Mouse (Mus musculus) embryonic facial prominence, embryonic 14.5 days (tissue): Measurements from ENCODE around the gene Dnph1. TPM values are rescaled to one million over a fixed set of nuclear protein-coding genes. Genes with fewer than 3 reads are reported as not detected.

Source experiments
- polyA plus RNA-seq: library from polyadenylated mRNA; unstranded; fragments of >200 nt; fragmentation: Nextera tagmentation; extraction: Ambion mirVana; gene quantifications from 2 replicates; pipeline ENCODE4 v1.2.1, GENCODE M21; 2014

Dnph1 gene
- polyA plus RNA-seq, 1 experiment from 2014 or later: 34.5 TPM

Other genes starting within 250 kb of the Dnph1 start
- 78.1 and 80.2 TPM in 2 replicates for gene Polr1c, start 248.7 kb upstream of the Dnph1 start, polyA plus RNA-seq
- gene Yipf3, start 248.6 kb upstream of the Dnph1 start, polyA plus RNA-seq: 135 and 137 TPM in 2 replicates
- 2.2 TPM in 2 replicates for gene Lrrc73, start 243.2 kb upstream of the Dnph1 start, polyA plus RNA-seq
- gene Tjap1, start 213.7 kb upstream of the Dnph1 start, polyA plus RNA-seq: 54.5 and 57.3 TPM in 2 replicates
- 7.5 and 7.6 TPM in 2 replicates for gene Dlk2, start 199.3 kb upstream of the Dnph1 start, polyA plus RNA-seq
- 5.5 and 6.6 TPM in 2 replicates for gene Abcc10, start 168.4 kb upstream of the Dnph1 start, polyA plus RNA-seq
- 16.1 and 16.5 TPM in 2 replicates for gene Zfp318, start 113.0 kb upstream of the Dnph1 start, polyA plus RNA-seq
- 0.99 and 2.0 TPM in 2 replicates for gene Crip3, start 67.8 kb upstream of the Dnph1 start, polyA plus RNA-seq
- not detected in 2 replicates for gene Slc22a7, start 58.3 kb upstream of the Dnph1 start, polyA plus RNA-seq
- 0.46 and 0.61 TPM in 2 replicates for gene Ttbk1, start 9.0 kb upstream of the Dnph1 start, polyA plus RNA-seq
- 5.5 and 6.0 TPM in 2 replicates for gene Cul9, start 49.7 kb downstream of the Dnph1 start, polyA plus RNA-seq
- 10.5 and 14.0 TPM in 2 replicates for gene Srf, start 59.5 kb downstream of the Dnph1 start, polyA plus RNA-seq
- 68.0 and 90.7 TPM in 2 replicates for gene Ptk7, start 132.8 kb downstream of the Dnph1 start, polyA plus RNA-seq
- gene Klc4, start 149.3 kb downstream of the Dnph1 start, polyA plus RNA-seq: 15.8 and 20.3 TPM in 2 replicates
- 91.8 and 100 TPM in 2 replicates for gene Mrpl2, start 149.5 kb downstream of the Dnph1 start, polyA plus RNA-seq
- 48.5 and 50.1 TPM in 2 replicates for gene Cul7, start 153.6 kb downstream of the Dnph1 start, polyA plus RNA-seq
- gene Rrp36, start 177.6 kb downstream of the Dnph1 start, polyA plus RNA-seq: 34.5 and 41.9 TPM in 2 replicates
- gene Mea1, start 182.1 kb downstream of the Dnph1 start, polyA plus RNA-seq: 132 and 143 TPM in 2 replicates
- 113 and 133 TPM in 2 replicates for gene Klhdc3, start 184.2 kb downstream of the Dnph1 start, polyA plus RNA-seq
- 79.5 and 87.5 TPM in 2 replicates for gene Ppp2r5d, start 208.4 kb downstream of the Dnph1 start, polyA plus RNA-seq
- 22.2 and 26.7 TPM in 2 replicates for gene Pex6, start 214.8 kb downstream of the Dnph1 start, polyA plus RNA-seq
- 1.2 and 1.6 TPM in 2 replicates for gene Gnmt, start 232.5 kb downstream of the Dnph1 start, polyA plus RNA-seq